Comparison of ENCODE assay signal across 25 mouse cellular contexts in the genomic region with DNA sequence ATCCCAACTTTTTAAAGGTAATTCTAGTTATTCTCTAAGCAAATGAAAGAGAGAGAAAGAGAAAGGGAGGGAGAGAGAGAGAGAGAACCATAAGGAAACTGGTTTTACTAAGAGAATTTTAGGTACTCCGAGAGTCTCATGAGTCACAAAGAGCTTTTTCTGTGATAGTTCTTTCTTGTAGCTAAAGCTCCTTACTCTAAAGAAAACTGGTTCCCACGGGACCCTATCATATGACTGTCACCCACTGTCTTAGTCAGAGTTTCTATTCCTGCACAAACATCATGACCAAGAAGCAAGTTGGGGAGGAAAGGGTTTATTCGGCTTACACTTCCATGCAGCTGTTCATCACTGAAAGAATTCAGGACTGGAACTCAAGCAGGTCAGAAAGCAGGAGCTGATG. TPM values are rescaled to one million over a fixed set of nuclear protein-coding genes. Genes with fewer than 3 reads are reported as not detected.
DNase-seq lines count a peak whose midpoint lies in the region; ATAC-seq and TF ChIP-seq lines count a peak whose summit lies in the region.
"Had no signal": no experiment of that assay in that cellular context is flagged by ENCODE, and none has a peak within 500 bp of the region (broad histone marks: within the 10 kb centered on the region; RNA-seq: fewer than 3 reads in every experiment).

No protein-coding gene starts in this region.

- H3K4me3 ChIP-seq in liver, embryonic 14.5 days (ENCODE audit: insufficient read depth in 1 of 2, low read depth in 2 of 2, low read length in 2 of 2), result no peak overlapping the region
- no peak overlapping the region for H3K4me3 ChIP-seq in myocyte
- H3K4me3 ChIP-seq: heart, embryonic 13.5 days; hindbrain, embryonic 15.5 days; left cerebral cortex, adult 2 months; limb, embryonic 13.5 days; neural tube, embryonic 12.5 days; stomach, embryonic 15.5 days had no signal

- H3K4me1 ChIP-seq in liver, embryonic 14.5 days (replicated peaks; ENCODE audit: control insufficient read depth in 2 of 2, insufficient read depth in 2 of 2, low read length in 1 of 2), result peaks cover 31 to 47% of the 10 kb centered on the region in 2 experiments
- H3K4me1 ChIP-seq: limb, embryonic 13.5 days; neural tube, embryonic 12.5 days; stomach, embryonic 15.5 days had no signal

- H3K4me2 ChIP-seq in liver, embryonic 14.5 days (ENCODE audit: low read depth), result peak overlapping the region; percentile 67
- peak overlapping the region; percentile 45 for H3K4me2 ChIP-seq in myocyte (ENCODE audit: low read depth)
- H3K4me2 ChIP-seq: heart, embryonic 13.5 days; hindbrain, embryonic 15.5 days; limb, embryonic 13.5 days; neural tube, embryonic 12.5 days; stomach, embryonic 15.5 days had no signal

- H3K9me3 ChIP-seq in liver, embryonic 14.5 days (ENCODE audit: control insufficient read depth, low read length), result no peaks in the 10 kb centered on the region
- H3K9me3 ChIP-seq: heart, embryonic 13.5 days; hindbrain, embryonic 15.5 days; limb, embryonic 13.5 days; neural tube, embryonic 12.5 days; stomach, embryonic 15.5 days had no signal

- peak; percentile 79 for ATAC-seq in frontal cortex, adult (ENCODE audit: low TSS enrichment)
- no peak for ATAC-seq in liver, embryonic 14.5 days (ENCODE audit: insufficient read depth)
- ATAC-seq: forebrain, embryonic 16.5 days; inflammation-experienced regulatory T-cells, adult 6 months; midbrain, embryonic 16.5 days had no signal

- no peak for TF ChIP-seq CTCF in liver, embryonic 14.5 days (IDR thresholded peaks at IDR 0.05; ENCODE audit: low read depth)

- TF ChIP-seq EP300 in liver, embryonic 14.5 days (IDR thresholded peaks at IDR 0.05; ENCODE audit: low read depth), result no peak

- no peak for TF ChIP-seq POLR2A in myocyte (IDR thresholded peaks at IDR 0.05; ENCODE audit: insufficient read length, low read depth)

- WGBS in liver, embryonic 14.5 days (ENCODE audit: insufficient replicate concordance), result 68% methylated on average over 3 of the region's 3 CpGs

- no peak for DNase-seq in frontal cortex, postnatal 36 days (ENCODE audit: low spot score in 2 of 2)
- DNase-seq in B cell, adult 2 months, result peak; percentile 48 to 62
- no peak for DNase-seq in liver, embryonic 14.5 days (ENCODE audit: low read depth in 3 of 3, low spot score in 3 of 3)
- DNase-seq in left cerebral cortex, adult 18-20 months (ENCODE audit: low spot score in 2 of 2), result no peak
- DNase-seq in retina, postnatal 1 day, result no peak
- DNase-seq: adrenal gland, postnatal 14 days; cerebellum, adult 8-10 months; cerebellum, postnatal 36 days; gastrocnemius, postnatal 10 days; heart, postnatal 10 days; kidney, adult 11 months; kidney, postnatal 14 days; lung, adult 2 months; lung, postnatal 10 days had no signal

- no peaks in the 10 kb centered on the region for H3K79me2 ChIP-seq in myocyte (ENCODE audit: control insufficient read depth, insufficient read depth)

- no peaks in the 10 kb centered on the region for H3K36me3 ChIP-seq in liver, embryonic 14.5 days (replicated peaks; ENCODE audit: control insufficient read depth, insufficient read depth, low read depth)
- no peaks in the 10 kb centered on the region for H3K36me3 ChIP-seq in myocyte (ENCODE audit: control insufficient read depth, insufficient read depth)
- H3K36me3 ChIP-seq: heart, embryonic 13.5 days; hindbrain, embryonic 15.5 days; limb, embryonic 13.5 days; neural tube, embryonic 12.5 days; stomach, embryonic 15.5 days had no signal

- peak overlapping the region; percentile 94 for H3K27ac ChIP-seq in liver, embryonic 14.5 days
- H3K27ac ChIP-seq: heart, embryonic 13.5 days; hindbrain, embryonic 15.5 days; left cerebral cortex, adult 2 months; limb, embryonic 13.5 days; neural tube, embryonic 12.5 days; stomach, embryonic 15.5 days had no signal

- H3ac ChIP-seq in myocyte (ENCODE audit: control insufficient read depth, insufficient read length), result no peak overlapping the region

- no peaks in the 10 kb centered on the region for H3K27me3 ChIP-seq in liver, embryonic 14.5 days (ENCODE audit: control insufficient read depth, insufficient read depth, low read length)
- H3K27me3 ChIP-seq in myocyte (ENCODE audit: control insufficient read depth, insufficient read depth, insufficient read length), result no peaks in the 10 kb centered on the region
- H3K27me3 ChIP-seq: heart, embryonic 13.5 days; hindbrain, embryonic 15.5 days; stomach, embryonic 15.5 days had no signal

- no peak overlapping the region for H3K9ac ChIP-seq in liver, embryonic 14.5 days (replicated peaks)
- H3K9ac ChIP-seq: heart, embryonic 13.5 days; hindbrain, embryonic 15.5 days; limb, embryonic 13.5 days; neural tube, embryonic 12.5 days; stomach, embryonic 15.5 days had no signal

TF ChIP-seq in myocyte, 11 proteins besides CTCF, POLR2A, EP300 and RAD21:
- TF ChIP-seq USF1 (IDR thresholded peaks at IDR 0.05; ENCODE audit: low read depth) (no peak), TCF12 (IDR thresholded peaks at IDR 0.05; ENCODE audit: insufficient read depth, poor library complexity, severe bottlenecking) (no peak), POLR2AphosphoS2 (IDR thresholded peaks at IDR 0.05; ENCODE audit: insufficient read length, low read depth) (no peak), SRF (IDR thresholded peaks at IDR 0.05; ENCODE audit: control insufficient read depth, insufficient read length, low read depth) (no peak), E2F4 (IDR thresholded peaks at IDR 0.05; ENCODE audit: insufficient read depth) (no peak), MYOG (IDR thresholded peaks at IDR 0.05; ENCODE audit: control insufficient read depth in 1 of 3, insufficient read depth in 1 of 3, insufficient read length in 2 of 3, low read depth in 2 of 3) (no peak), REST (IDR thresholded peaks at IDR 0.05; ENCODE audit: insufficient read depth, insufficient read length) (no peak), MAX (IDR thresholded peaks at IDR 0.05; ENCODE audit: low read depth) (no peak), TCF3 (IDR thresholded peaks at IDR 0.05; ENCODE audit: insufficient read length, low read depth) (no peak), MYOD1 (IDR thresholded peaks at IDR 0.05; ENCODE audit: control insufficient read depth in 1 of 3, insufficient read length in 2 of 3, low read depth in 2 of 3) (no peak), CEBPB (IDR thresholded peaks at IDR 0.05; ENCODE audit: insufficient read depth, poor library complexity, severe bottlenecking) (no peak)
TF ChIP-seq in myocyte: peak in this region for 0.

RNA-seq across cellular contexts. Expression of gene 2610301B20Rik, which starts 41.0 kb away (rescaled TPM):
- polyA plus RNA-seq in liver, embryonic 14.5 days (2012; rRNA removed), result 5.1 and 6.2 TPM in 2 replicates
- polyA plus RNA-seq in liver, embryonic 14.5 days (2014; fragmentation: Nextera tagmentation; extraction: Ambion mirVana), result 9.8 and 10.0 TPM in 2 replicates
- 9.5 TPM for polyA plus RNA-seq in myocyte (2012; fragmentation: generic; extraction: Trizol)
- total RNA-seq in left cerebral cortex, adult 18-20 months (2021), result 10 to 100 TPM; 34.2 to 35.6 TPM

Comparison
In these comparisons a context has a peak if more than half of its experiments do, and no peak if none do; other contexts are left out.
1. DNase-seq: peak in B cell, adult 2 months (2 of 2); none in frontal cortex, postnatal 36 days (0 of 2), liver, embryonic 14.5 days (0 of 3), left cerebral cortex, adult 18-20 months (0 of 2) and retina, postnatal 1 day (single experiment).